Comparison of ENCODE assay signal across 21 mouse cellular contexts in the genomic region with DNA sequence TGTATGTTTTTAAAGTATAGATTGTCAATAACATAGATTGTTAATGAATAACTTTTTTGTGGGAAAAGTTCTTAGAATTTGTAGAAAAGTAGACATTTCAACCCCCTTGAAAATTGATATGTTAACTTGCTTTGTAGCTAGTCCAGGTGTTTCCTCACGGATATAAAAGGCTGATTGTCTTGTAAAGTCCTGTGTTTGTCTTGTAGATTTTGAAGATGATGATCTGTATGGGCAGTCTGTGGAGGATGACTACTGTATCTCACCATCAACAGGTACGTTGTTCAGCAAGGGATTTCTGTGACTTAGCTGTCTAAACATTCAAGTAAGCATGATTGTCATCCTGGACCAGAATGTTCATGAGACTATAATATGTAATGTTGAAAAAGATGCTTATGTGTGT.
"Had no signal": no experiment of that assay in that cellular context is flagged by ENCODE, and none has a peak within 500 bp of the region (broad histone marks: within the 10 kb centered on the region; RNA-seq: fewer than 3 reads in every experiment).

No protein-coding gene starts in this region.

- DNase-seq: liver, postnatal 0 days; lung, adult 2 months; lung, postnatal 14 days; lung, postnatal 36 days; midbrain, embryonic 14.5 days; right cerebral cortex, postnatal 14 days; thymus, adult 2 months; thymus, postnatal 25 days; thymus, postnatal 4 days had no signal

- H3K27ac ChIP-seq: liver, embryonic 15.5 days; lung, embryonic 15.5 days; macrophage; midbrain, embryonic 10.5 days; midbrain, embryonic 12.5 days; neural tube, embryonic 12.5 days; stomach, embryonic 15.5 days; stomach, postnatal 0 days had no signal

- H3K9ac ChIP-seq: liver, embryonic 15.5 days; lung, embryonic 15.5 days; midbrain, embryonic 12.5 days; neural tube, embryonic 12.5 days; stomach, embryonic 15.5 days had no signal

- ATAC-seq: liver, postnatal 0 days; lung, postnatal 0 days; midbrain, embryonic 16.5 days had no signal

- H3K4me3 ChIP-seq: liver, embryonic 15.5 days; lung, embryonic 15.5 days; megakaryocyte, embryonic 14.5 days; midbrain, embryonic 10.5 days; midbrain, embryonic 12.5 days; myocyte; neural tube, embryonic 12.5 days; stomach, embryonic 15.5 days had no signal

- H3K9me3 ChIP-seq: liver, embryonic 15.5 days; lung, embryonic 15.5 days; megakaryocyte, embryonic 14.5 days; midbrain, embryonic 10.5 days; midbrain, embryonic 12.5 days; neural tube, embryonic 12.5 days; stomach, embryonic 15.5 days had no signal
